Mouse (Mus musculus) 3T3-L1 (cell line): ENCODE measurements around the gene Tcl1b3.

ENCODE experiments used
- DNase-seq: peaks from one replicate; pipeline ENCODE4 v3.0.0-alpha.2; 2015; ENCODE audit warnings: low read depth, low spot score

Gene Tcl1b3

DNA sequence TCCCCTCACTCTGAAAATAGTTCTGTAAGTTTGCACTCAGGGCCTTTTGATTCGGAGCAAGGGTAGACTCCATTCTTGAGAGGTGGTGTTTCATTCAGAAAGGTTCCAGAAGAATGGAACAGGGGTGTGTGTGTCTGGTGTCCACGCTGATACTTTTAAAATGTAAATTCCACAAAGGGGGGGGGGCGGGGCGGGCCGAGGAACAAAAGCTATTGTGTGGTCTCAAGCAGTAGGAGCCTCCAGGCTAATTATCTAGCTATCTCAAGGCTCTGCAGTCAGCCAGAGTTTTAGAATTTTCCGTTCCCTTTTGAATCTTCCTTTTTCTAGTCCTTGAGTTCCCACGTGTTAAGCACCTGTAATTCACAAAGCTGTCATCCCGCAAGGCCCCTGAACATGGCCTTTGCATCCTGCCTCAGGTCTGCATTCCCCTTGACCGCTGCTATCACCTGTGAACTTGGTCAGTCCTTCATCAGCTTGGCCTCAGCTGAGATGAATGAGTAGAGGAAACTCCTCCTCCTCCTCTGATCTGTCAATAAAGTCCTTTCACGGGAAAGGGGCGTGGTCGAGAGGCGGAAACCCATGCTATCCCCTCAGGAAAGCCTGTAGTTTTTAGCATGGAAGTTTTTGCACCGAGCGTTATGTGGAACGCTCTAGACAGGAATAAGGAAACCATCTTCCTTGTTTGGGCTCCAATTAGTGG, 33.9 kb downstream of the Tcl1b3 start:
- DNase-seq, result no peak

DNA sequence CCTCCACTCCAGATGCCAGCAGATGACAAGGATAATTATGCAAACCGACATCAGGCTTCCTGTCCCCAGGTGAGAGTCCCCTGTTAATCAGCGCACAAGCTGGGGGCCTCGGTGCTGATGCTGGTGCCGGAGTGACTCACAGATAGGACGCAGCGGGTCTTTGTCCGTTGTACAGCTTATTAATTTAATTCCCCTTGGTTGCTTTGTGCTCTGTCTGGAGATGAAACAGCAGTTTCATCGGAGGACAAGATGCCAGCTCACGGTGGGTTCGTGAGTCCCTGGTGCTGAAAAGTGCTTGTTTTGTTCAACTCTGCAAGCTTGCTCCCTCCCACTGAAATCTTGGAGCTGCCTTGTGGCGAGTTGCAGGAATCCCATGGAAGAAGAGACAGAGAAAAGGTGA, 43.5 kb downstream of the Tcl1b3 start:
- no peak for DNase-seq

DNA sequence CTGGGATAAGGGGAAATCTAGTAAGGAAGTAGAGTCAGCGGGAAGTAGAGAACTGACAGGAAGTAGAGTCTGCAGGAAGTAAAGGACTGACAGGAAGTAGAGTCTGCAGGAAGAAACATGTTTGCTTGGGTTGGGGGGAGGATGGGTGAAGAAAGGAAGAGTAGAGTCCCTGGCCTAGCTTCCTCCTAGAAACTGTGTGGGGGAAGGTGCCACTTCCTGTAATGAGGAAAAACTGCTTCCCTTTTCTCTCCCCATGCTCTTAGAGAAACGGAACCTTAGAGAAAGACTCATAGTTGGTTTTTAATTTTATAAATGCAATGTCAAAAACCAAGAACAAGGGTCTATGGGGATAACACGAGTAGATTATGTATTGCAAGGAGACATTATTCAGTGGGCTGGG, 44.2 kb downstream of the Tcl1b3 start:
- no peak for DNase-seq

DNA sequence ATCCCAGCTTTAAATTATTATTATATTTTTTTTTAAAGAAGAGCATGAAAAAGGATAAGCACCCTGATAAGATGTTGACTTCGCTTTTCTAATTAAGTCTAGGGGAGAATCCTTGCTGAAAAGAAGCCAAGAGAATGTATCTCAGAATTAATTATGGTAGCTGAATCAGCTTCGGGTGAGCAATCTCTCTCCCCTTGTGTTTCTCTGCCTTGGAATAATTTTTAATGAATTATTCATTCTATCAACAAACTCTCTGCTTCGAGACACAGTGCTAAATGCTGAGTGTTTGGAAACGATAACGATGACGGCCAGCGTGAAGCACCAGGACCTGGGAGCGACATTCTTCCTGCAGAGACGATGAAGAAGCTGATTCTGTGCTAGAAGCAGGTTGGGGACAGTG, 48.2 kb downstream of the Tcl1b3 start:
- DNase-seq, result no peak
